Mouse (Mus musculus): ENCODE data around the gene Cdcp2. TPM values are rescaled to one million over a fixed set of nuclear protein-coding genes. Genes with fewer than 3 reads are reported as not detected.

Gene Cdcp2
- total RNA-seq (2015) (not detected in 2 replicates), total RNA-seq (2017) (not detected in 2 replicates)

- no peak for ATAC-seq (ENCODE audit: poor library complexity, severe bottlenecking)
These were observed at the start of gene Cdcp2 for GRCm38 (mm10) chr4:107096841-107097373. Gene Cdcp2, plus strand, starts transcription at chr4:107096891.

GRCm38 (mm10) chr4:107047806-107048205 is 48.9 kb upstream of the Cdcp2 start:
- ATAC-seq (ENCODE audit: poor library complexity, severe bottlenecking) = peak; percentile 48; the same call in 1 of the 2 replicates

GRCm38 (mm10) chr4:107048568-107049162 is 48.0 kb upstream of the Cdcp2 start:
- peak; percentile 39 for ATAC-seq (ENCODE audit: poor library complexity, severe bottlenecking)

GRCm38 (mm10) chr4:107051889-107052288 is 44.8 kb upstream of the Cdcp2 start:
- no peak for ATAC-seq (ENCODE audit: poor library complexity, severe bottlenecking)

- ATAC-seq (ENCODE audit: poor library complexity, severe bottlenecking) = no peak; the same call in 1 of the 2 replicates
These were observed 43.6 kb upstream of the Cdcp2 start for GRCm38 (mm10) chr4:107052962-107053553.

GRCm38 (mm10) chr4:107056088-107056487 is 40.6 kb upstream of the Cdcp2 start:
- ATAC-seq (ENCODE audit: poor library complexity, severe bottlenecking) = no peak

GRCm38 (mm10) chr4:107058346-107058745 is 38.3 kb upstream of the Cdcp2 start:
- ATAC-seq (ENCODE audit: poor library complexity, severe bottlenecking) = no peak

GRCm38 (mm10) chr4:107058781-107059180 is 37.9 kb upstream of the Cdcp2 start:
- no peak for ATAC-seq (ENCODE audit: poor library complexity, severe bottlenecking)

GRCm38 (mm10) chr4:107061560-107061959 is 35.1 kb upstream of the Cdcp2 start:
- ATAC-seq (ENCODE audit: poor library complexity, severe bottlenecking) = no peak

GRCm38 (mm10) chr4:107063214-107063613 is 33.5 kb upstream of the Cdcp2 start:
- no peak for ATAC-seq (ENCODE audit: poor library complexity, severe bottlenecking)

GRCm38 (mm10) chr4:107064394-107065098 is 32.1 kb upstream of the Cdcp2 start:
- no peak for ATAC-seq (ENCODE audit: poor library complexity, severe bottlenecking)

- ATAC-seq (ENCODE audit: poor library complexity, severe bottlenecking) = peak; percentile 98
These were observed 30.2 kb upstream of the Cdcp2 start, which contains the start of the genes Mrpl37 and Cyb5rl for GRCm38 (mm10) chr4:107066252-107067124. Gene Mrpl37, minus strand, starts transcription at chr4:107066868. Gene Cyb5rl, plus strand, starts transcription at chr4:107066988.

- ATAC-seq (ENCODE audit: poor library complexity, severe bottlenecking) = peak; percentile 31
These were observed 29.4 kb upstream of the Cdcp2 start for GRCm38 (mm10) chr4:107067151-107067840.

- no peak for ATAC-seq (ENCODE audit: poor library complexity, severe bottlenecking)
These were observed 24.3 kb upstream of the Cdcp2 start for GRCm38 (mm10) chr4:107072343-107072742.

- ATAC-seq (ENCODE audit: poor library complexity, severe bottlenecking) = no peak
These were observed 21.2 kb upstream of the Cdcp2 start for GRCm38 (mm10) chr4:107075456-107075855.

- no peak for ATAC-seq (ENCODE audit: poor library complexity, severe bottlenecking)
These were observed 17.8 kb upstream of the Cdcp2 start for GRCm38 (mm10) chr4:107078894-107079293.

GRCm38 (mm10) chr4:107079716-107080115 is 17.0 kb upstream of the Cdcp2 start:
- ATAC-seq (ENCODE audit: poor library complexity, severe bottlenecking) = no peak

- peak; percentile 68 for ATAC-seq (ENCODE audit: poor library complexity, severe bottlenecking)
These were observed 14.5 kb upstream of the Cdcp2 start for GRCm38 (mm10) chr4:107082185-107082584.

- no peak for ATAC-seq (ENCODE audit: poor library complexity, severe bottlenecking)
These were observed 13.6 kb upstream of the Cdcp2 start for GRCm38 (mm10) chr4:107083126-107083525.

GRCm38 (mm10) chr4:107084343-107084742 is 12.3 kb upstream of the Cdcp2 start:
- ATAC-seq (ENCODE audit: poor library complexity, severe bottlenecking) = no peak

Data from megakaryocyte, adult 5-6 weeks (primary cell).